Mouse (Mus musculus): ENCODE measurements at regions not wholly inside any gene's neighbourhood (a gene's known extent, or its start where the extent isn't known, plus 50 kb on each side); places are given as distances from the start of the nearest gene placed in this dataset.

GRCm38 (mm10) chr4:72250531-72250930, 49.8 kb upstream of the Tle1 start:
- TF ChIP-seq CTCF (IDR thresholded peaks at IDR 0.05; ENCODE audit: borderline replicate concordance, insufficient read depth, low read length) (no peak), POLR2A (IDR thresholded peaks at IDR 0.05; ENCODE audit: low read depth, low read length) (no peak)
